Mouse (Mus musculus): ENCODE measurements around the gene Atp6v1e1.
A peak's percentile ranks its signal among the peaks of the same experiment; 100 is the strongest.
"Not testable (repeated sequence)": the region's sequence is repeated elsewhere in the genome, so short reads cannot be mapped to it uniquely, and the experiment has no call there.

Atp6v1e1 gene

DNA sequence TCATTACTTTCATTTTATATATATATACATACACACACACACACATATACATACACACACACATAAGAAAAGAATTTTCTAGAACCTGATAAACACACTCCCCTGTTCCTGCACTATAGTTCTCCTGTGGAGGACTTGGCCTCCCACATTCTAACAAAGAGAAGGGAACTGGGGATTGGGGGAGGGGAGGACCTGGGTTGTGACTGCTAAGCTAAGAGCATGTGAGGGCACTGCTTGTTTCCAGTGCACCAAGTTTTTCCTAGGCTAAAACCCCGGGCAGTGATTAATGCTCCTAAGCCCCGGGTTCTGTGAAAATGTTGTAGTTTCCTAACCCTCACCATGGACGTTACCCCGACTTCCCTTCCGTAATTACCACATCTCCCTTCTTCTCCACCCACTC, 2.4 kb downstream of the Atp6v1e1 start:
- no peak for DNase-seq (ENCODE audit: low read depth, low spot score)

DNA sequence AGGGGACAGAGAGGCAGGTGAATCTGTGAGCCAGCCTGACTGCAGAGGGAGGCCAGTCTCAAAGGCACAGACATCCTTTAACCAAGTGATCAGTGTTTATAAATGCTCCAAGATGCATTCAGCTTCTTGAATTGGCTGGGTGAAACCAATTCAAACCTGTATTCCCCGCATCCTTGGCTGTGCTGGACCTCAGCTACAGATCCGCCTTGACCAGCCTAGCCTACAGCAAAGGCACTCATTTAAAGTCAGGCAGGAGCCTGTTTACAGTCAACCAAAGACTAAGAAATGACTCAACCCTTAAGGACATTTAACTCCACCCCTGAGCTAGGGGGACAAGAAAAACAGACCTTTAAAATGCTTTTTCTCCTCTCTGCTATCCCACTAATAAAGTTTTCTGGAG, 3.3 kb downstream of the Atp6v1e1 start:
- DNase-seq (ENCODE audit: low read depth, low spot score) = no peak

DNA sequence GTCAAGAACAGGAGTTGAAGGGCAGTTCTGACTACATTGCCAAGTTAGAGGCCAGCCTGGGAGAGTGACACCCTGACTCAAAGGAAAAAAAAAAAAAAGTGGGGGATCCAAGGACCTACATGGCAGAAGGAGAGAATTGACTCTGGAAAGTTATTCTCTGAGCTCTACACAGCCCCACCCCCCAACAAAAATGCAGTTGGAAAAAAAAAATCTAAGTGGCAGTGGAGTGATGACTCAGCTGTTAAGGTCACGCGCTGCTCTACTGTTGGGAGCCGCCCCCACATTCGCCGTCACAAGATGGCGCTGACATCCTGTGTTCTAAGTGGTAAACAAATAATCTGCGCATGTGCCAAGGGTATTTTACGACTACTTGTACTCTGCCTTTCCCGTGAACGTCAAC, 10.6 kb downstream of the Atp6v1e1 start:
- not testable (repeated sequence) for DNase-seq (ENCODE audit: low read depth, low spot score)

DNA sequence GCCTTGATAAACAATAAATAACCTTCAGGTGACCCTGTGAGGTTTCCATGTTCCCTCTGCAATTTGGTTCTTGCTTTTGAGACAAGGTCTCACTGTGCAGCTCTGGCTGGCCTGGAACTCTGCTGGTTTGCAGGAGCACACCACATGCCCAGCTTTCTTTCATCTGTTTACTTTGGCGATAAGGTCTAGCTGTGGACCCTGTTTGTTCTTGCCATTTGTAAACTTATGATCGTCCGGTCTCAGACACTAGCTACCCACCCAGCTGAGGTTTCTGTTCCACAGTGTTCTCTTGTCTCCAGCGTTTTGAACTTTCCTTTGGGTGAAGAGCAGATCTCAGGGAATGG, 14.9 kb downstream of the Atp6v1e1 start:
- DNase-seq (ENCODE audit: low read depth, low spot score) = no peak

DNA sequence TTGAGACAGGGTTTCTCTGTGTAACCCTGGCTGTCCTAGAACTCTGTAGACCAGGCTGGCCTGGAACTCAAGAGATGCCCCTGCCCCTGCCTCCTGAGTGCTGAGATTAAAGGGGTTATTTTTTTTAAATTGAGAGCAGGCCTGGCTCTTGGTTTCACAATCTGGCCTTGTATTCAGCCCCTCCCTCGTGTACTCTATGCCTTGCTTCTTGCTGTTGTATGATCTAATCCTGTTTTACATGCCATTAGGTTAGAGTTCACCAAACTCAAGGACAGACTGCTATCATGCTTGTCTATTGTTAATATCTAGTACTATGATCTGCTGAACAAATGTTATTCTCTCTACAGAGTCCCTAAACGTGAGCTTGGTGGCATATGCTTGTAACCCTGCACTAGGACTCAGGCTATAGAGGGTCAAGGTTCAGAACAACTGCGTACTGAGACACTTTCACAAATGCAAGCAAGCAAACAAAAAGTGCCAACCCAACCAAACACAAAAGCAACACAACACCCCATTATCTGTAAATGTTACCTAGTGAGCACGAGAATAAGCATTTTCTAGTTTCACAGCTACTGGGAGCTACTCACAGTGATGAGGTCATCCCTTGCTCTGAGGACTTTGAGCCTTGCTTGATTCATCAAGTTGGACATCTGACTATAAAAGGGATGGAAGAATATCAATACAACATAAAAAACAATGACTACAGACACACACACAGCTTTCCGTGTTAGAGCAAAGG, 15.4 kb downstream of the Atp6v1e1 start:
- no peak for DNase-seq (ENCODE audit: low read depth, low spot score)

DNA sequence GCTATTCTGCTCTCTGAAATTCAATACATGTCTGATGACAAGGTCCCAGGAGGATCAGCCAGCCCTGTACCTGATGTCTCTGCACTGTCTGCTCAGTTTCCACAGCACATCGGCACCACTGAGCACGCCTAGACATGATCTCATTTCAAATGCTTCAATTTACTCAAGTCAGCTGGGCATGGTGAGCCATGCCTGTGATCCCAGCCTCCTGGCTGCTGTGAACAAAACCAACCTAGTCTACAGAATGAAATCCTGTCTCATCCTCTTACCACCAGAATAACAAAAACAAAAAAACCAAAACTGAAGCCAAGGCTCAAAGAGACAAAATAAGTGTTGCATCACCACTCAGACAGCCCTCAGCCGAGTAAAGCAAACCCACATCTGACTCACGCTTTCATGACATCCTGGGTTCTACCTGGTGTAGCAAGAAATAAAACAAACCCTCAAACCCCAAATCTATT, 23.0 kb downstream of the Atp6v1e1 start:
- peak; percentile 70 for DNase-seq (ENCODE audit: low read depth, low spot score)

DNA sequence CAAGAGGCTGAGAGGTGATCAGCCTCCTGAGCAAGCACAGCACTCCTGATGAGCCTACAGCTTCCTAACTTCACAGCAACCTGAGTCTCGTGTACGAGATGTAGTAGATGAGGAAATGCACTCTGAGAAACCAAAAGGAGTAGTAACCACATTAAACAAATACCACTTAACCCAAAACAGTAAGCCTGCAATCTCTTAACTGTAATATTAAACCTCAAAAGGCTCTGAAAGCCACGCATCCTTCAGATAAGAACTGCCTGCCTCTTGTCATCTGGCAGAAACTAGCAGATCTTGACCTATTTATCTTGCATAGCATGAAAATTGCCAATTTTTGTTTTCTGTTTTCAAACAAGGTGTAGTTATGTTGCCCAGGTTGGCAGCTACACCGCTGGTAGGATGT, 23.7 kb downstream of the Atp6v1e1 start:
- DNase-seq (ENCODE audit: low read depth, low spot score) = no peak

DNA sequence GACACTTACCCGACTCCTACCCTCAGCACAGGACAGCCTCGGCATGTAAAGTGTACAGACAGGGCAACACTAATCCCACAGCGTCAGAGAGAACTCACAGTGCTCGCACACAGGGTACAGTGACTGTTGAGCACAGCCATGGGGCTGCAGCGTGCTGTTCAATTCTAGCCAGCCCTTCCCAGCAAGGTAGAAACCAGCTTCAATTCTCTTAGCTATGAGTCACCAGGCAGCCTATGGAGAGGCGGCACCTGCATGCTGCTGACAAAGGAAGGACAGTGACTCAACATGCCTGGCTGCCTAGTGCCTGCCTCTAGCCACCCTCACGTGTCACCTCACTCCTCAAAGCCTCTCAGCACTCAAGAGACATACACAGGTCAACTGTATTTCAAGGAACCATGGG, 24.6 kb downstream of the Atp6v1e1 start:
- DNase-seq (ENCODE audit: low read depth, low spot score) = peak; percentile 89

GRCm38 (mm10) chr6:120796111-120796510, 26.5 kb downstream of the Atp6v1e1 start:
- DNase-seq (ENCODE audit: low read depth, low spot score) = peak; percentile 87

GRCm38 (mm10) chr6:120795422-120796086, 27.0 kb downstream of the Atp6v1e1 start:
- no peak for DNase-seq (ENCODE audit: low read depth, low spot score)

GRCm38 (mm10) chr6:120792947-120793346, 29.6 kb downstream of the Atp6v1e1 start:
- peak; percentile 83 for DNase-seq (ENCODE audit: low read depth, low spot score)

DNA sequence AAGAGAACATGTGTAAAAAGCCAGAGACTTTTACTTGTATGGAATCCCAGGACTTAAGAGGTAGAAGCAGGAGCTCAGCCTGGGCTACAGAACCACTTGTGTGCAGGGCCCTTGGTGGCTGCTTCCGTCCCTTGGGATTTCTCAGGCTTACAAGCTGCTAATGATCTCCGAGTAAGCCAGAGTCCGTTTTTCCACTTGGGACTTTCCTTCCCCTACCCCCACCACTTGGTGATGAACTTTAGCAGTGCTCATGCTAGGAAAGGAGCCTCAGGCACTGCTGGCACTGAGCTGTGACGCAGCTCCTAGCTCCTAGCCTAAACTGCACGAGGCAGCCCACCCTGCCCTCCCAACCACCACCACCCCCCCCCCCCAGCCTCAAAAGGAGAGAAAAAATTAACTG, 31.9 kb downstream of the Atp6v1e1 start:
- no peak for DNase-seq (ENCODE audit: low read depth, low spot score)

DNA sequence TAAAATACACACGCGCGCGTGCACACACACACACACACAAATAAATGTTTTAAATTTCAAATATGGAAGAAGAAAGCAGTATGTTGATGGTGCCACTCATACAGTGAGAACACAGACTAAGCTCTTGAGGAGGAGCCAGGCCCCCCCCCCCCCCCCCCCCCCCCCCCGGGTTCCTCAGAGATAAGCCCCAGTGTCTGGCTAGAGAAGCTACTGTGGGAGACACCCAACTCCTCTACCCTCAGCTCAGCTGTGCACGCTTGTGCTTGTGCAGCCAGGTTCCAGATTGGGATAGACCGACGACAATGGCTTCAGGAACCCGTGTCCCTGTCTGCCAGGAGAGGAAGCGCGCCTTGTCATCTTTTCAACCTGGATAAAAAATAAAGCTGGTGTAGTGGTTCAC, 32.4 kb downstream of the Atp6v1e1 start:
- no peak for DNase-seq (ENCODE audit: low read depth, low spot score)

DNA sequence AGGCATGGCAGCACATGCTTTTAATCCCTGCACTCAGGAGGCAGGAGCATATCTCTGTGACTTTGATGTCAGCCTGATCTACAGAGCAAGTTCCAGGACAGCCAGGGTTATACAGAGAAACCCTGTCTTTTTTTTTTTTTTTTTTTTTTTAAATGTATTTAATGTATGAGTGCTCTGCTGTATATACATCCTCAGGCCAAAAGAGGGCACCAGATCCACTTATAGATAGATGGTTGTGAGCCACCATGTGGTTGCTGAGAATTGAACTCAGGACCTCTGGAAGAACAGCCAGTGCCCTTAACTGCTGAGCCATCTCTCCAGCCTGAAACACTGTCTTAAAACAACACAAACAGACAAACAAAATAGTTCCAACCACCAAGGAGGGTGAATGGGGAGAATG, 33.7 kb downstream of the Atp6v1e1 start:
- DNase-seq (ENCODE audit: low read depth, low spot score) = peak; percentile 62

DNA sequence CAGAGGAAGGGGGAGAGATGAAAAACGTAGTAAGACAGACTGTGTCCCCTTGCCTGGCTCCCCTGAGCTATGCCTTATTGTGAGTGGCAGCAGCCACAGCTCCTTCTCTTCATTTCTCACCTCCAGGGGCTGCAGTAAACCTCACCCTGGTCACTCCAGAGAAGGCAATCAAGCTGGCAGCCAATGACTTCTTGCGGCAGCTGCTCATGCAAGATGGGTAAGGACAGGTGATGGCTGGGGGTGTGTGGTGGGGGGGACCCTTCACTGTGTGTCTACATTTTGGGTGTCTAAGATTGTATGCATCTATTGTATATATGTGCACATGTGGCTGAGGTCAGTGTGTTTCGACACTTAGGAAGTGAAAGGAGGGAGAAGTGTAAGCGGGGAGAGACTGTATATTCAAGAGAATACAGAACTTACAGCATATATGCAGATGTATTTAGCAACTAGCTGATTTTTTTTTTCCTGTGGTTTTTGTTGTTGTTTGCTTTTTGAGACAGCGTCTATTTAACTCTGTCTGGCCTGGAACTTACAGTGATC, 34.5 kb downstream of the Atp6v1e1 start:
- no peak for DNase-seq (ENCODE audit: low read depth, low spot score)

GRCm38 (mm10) chr6:120784351-120784750, 38.2 kb downstream of the Atp6v1e1 start:
- no peak for DNase-seq (ENCODE audit: low read depth, low spot score)

GRCm38 (mm10) chr6:120782948-120783347, 39.6 kb downstream of the Atp6v1e1 start:
- DNase-seq (ENCODE audit: low read depth, low spot score) = no peak

DNA sequence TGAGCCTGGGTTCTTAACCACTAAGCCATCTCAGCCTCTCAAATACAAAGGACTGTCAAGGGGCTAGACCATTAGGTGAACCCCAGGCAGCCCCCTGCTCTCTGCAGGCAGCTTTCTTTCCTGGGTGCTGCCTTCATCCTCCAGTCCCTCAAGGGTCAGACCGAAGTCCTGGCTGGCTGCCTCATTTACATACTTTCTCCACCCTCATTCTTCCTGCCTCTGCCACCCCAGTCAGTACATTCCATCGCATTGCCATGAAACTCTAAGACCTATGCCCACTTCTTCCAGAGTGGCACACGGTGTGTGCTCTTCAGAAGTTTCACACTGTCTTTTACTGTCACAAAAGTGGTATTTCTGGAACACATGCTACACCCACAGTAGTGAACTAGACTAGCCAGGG, 44.4 kb downstream of the Atp6v1e1 start:
- no peak for DNase-seq (ENCODE audit: low read depth, low spot score)

DNA sequence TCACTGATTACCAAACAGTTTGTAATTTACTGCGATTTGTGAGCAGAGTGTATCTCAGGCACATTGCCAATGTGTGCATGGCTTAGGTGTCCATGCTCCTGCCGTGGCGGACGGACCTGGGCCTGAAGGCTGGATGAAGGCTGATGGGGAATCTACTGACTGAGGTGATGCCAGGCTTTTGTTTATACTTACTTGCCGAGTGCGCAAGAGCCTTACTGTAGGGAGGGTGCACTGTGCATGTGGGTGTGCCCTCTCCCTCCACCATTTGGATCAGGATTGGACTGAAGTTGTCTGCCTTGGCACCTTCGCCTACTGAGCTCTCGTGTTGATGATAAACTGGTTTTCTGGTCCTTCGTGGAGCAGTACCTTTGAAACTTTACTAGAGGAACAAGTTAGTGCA, 45.1 kb downstream of the Atp6v1e1 start:
- no peak for DNase-seq (ENCODE audit: low read depth, low spot score)

GRCm38 (mm10) chr6:120776286-120776685, 46.3 kb downstream of the Atp6v1e1 start:
- no peak for DNase-seq (ENCODE audit: low read depth, low spot score)

DNA sequence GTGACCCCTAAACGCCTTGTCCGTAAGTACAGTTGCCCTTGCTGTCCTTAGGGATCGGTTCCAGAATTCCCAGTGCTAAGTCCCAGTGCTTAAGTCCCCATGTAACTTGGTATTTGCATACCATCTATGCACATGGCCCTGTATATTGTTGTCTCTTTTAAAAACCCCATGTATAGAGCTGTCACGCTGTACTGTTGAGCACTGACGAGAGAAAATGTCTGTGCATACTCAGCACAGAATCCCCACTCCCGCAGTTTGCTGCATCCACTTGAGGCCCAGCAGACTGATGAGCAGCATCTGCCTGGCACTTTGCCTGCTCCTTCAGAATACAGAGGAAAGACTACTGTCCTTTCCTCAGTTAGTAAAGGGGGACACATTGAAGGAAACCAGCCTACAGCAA, 48.8 kb downstream of the Atp6v1e1 start:
- no peak for DNase-seq (ENCODE audit: low read depth, low spot score)

DNA sequence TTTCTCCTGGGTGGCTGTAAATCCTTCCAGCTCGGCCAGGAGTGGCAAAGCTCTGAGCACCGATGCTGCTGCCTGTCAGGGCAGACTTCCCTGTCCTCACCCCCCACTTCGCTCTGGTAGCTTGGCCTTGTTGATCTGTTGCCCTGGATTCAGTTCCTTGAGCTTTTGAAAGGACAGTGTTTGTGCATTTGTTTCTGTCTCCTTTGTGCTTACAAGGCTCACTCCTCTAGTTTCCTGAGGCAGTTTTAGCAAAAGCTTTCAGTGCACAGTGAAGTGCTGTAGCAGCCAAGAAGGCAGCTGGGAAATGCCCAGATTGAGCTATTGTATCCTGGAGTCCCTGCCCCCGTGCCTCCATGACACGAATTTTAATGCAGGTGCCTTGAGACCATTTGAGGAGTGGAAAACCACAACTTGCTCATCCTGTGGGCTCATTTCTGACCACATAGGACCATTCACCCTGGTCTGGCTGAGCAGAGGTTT, 49.4 kb downstream of the Atp6v1e1 start, which contains the start of gene Slc25a18:
TSS of gene Slc25a18 (plus strand) at position 430 of the 480 bp plus-strand sequence.
- DNase-seq (ENCODE audit: low read depth, low spot score) = peak; percentile 64

- DNase-seq (ENCODE audit: low read depth, low spot score) = no peak
These were observed 50.6 kb downstream of the Atp6v1e1 start for GRCm38 (mm10) chr6:120772025-120772424.

Measured in brain, adult 2 months (tissue).